Mouse (Mus musculus) myocyte (in vitro differentiated cells): ENCODE measurements around the gene Lrig1. TPM values are rescaled to one million over a fixed set of nuclear protein-coding genes. Genes with fewer than 3 reads are reported as not detected.

Experiments used
- H3K27me3 ChIP-seq: one replicate; pipeline ENCODE4 v1.6.1; 2011; ENCODE audit not compliant: control insufficient read depth, insufficient read depth, insufficient read length
- H3K36me3 ChIP-seq: one replicate; pipeline ENCODE4 v1.6.1; 2011; ENCODE audit not compliant: control insufficient read depth, insufficient read depth
- H3K4me2 ChIP-seq: one replicate; pipeline ENCODE4 v1.6.1; 2011; ENCODE audit warnings: low read depth, control low read depth
- H3K4me3 ChIP-seq: one replicate; pipeline ENCODE4 v1.5.1; 2011; ENCODE audit warnings: mild to moderate bottlenecking, control low read depth, moderate library complexity
- H3K79me2 ChIP-seq: one replicate; pipeline ENCODE4 v1.6.1; 2011; ENCODE audit not compliant: control insufficient read depth, insufficient read depth
- H3ac ChIP-seq: one replicate; pipeline ENCODE4 v1.6.1; 2011; ENCODE audit not compliant: control insufficient read depth, insufficient read length
- CEBPB ChIP-seq: IDR thresholded peaks from 2 replicates; pipeline ENCODE4 v1.6.1; 2011; ENCODE audit warnings: mild to moderate bottlenecking, moderate library complexity; ENCODE audit not compliant: poor library complexity, insufficient read depth, severe bottlenecking
- E2F4 ChIP-seq: IDR thresholded peaks from one replicate; pipeline ENCODE4 v1.6.1; 2011; ENCODE audit warnings: mild to moderate bottlenecking, control low read depth, moderate library complexity; ENCODE audit not compliant: insufficient read depth
- MAX ChIP-seq: IDR thresholded peaks from one replicate; pipeline ENCODE4 v1.6.1; 2011; ENCODE audit warnings: low read depth, mild to moderate bottlenecking, control low read depth
- MYOD1 ChIP-seq, 3 experiments: IDR thresholded peaks; one replicate each; pipeline ENCODE4 v1.6.1; 2011; ENCODE audit warnings: control low read depth in 2 of 3, low read depth in 2 of 3, mild to moderate bottlenecking in 2 of 3, moderate library complexity in 1 of 3; ENCODE audit not compliant: insufficient read length in 2 of 3, control insufficient read depth in 1 of 3
- MYOG ChIP-seq, 3 experiments: IDR thresholded peaks; one replicate each; pipeline ENCODE4 v1.6.1; 2011; ENCODE audit warnings: control low read depth in 2 of 3, low read depth in 2 of 3, mild to moderate bottlenecking in 2 of 3; ENCODE audit not compliant: insufficient read length in 2 of 3, control insufficient read depth in 1 of 3, insufficient read depth in 1 of 3
- POLR2A ChIP-seq: IDR thresholded peaks from one replicate; pipeline ENCODE4 v1.6.1; 2011; ENCODE audit warnings: low read depth, mild to moderate bottlenecking, control low read depth, moderate library complexity; ENCODE audit not compliant: insufficient read length
- POLR2AphosphoS2 ChIP-seq: IDR thresholded peaks from one replicate; pipeline ENCODE4 v1.6.1; 2011; ENCODE audit warnings: low read depth, control low read depth; ENCODE audit not compliant: insufficient read length
- REST ChIP-seq: IDR thresholded peaks from one replicate; pipeline ENCODE4 v1.6.1; 2011; ENCODE audit warnings: mild to moderate bottlenecking, control low read depth, moderate library complexity; ENCODE audit not compliant: insufficient read depth, insufficient read length
- SRF ChIP-seq: IDR thresholded peaks from one replicate; pipeline ENCODE4 v1.6.1; 2011; ENCODE audit warnings: low read depth; ENCODE audit not compliant: control insufficient read depth, insufficient read length
- TCF12 ChIP-seq: IDR thresholded peaks from one replicate; pipeline ENCODE4 v1.6.1; 2011; ENCODE audit warnings: mild to moderate bottlenecking, control low read depth; ENCODE audit not compliant: poor library complexity, insufficient read depth, severe bottlenecking
- TCF3 ChIP-seq: IDR thresholded peaks from one replicate; pipeline ENCODE4 v1.6.1; 2011; ENCODE audit warnings: low read depth, control low read depth; ENCODE audit not compliant: insufficient read length
- USF1 ChIP-seq: IDR thresholded peaks from one replicate; pipeline ENCODE4 v1.6.1; 2011; ENCODE audit warnings: low read depth, mild to moderate bottlenecking, control low read depth, moderate library complexity
- polyA plus RNA-seq: library from polyadenylated mRNA; unstranded; fragments of >200 nt; fragmentation: generic; extraction: Trizol; gene quantifications from one replicate; pipeline ENCODE4 v1.2.1, GENCODE M21; 2012; ENCODE audit warnings: missing spikeins

The Lrig1 gene
- polyA plus RNA-seq, 1 experiment, result 22.1 TPM

GRCm38 (mm10) chr6:94594096-94594665, 105.8 kb downstream of the Lrig1 start:
- no peak for TF ChIP-seq MAX
- no peak for TF ChIP-seq REST
- no peak for TF ChIP-seq POLR2A
- no peak for TF ChIP-seq MYOD1 (IDR thresholded peaks at IDR 0.05; ENCODE audit: control insufficient read depth in 1 of 3, insufficient read length in 2 of 3, low read depth in 2 of 3)
- TF ChIP-seq E2F4, result no peak
- TF ChIP-seq TCF12, result no peak
- no peak for TF ChIP-seq TCF3
- no peak overlapping the region for H3K4me2 ChIP-seq
- H3K27me3 ChIP-seq, result no peaks in the 10 kb centered on the region
- H3ac ChIP-seq, result no peak overlapping the region
- H3K36me3 ChIP-seq, result no peaks in the 10 kb centered on the region
- H3K4me3 ChIP-seq, result no peak overlapping the region
- H3K79me2 ChIP-seq, result no peaks in the 10 kb centered on the region

GRCm38 (mm10) chr6:94592710-94593109, 107.2 kb downstream of the Lrig1 start:
- Histone ChIP-seq H3K79me2 (no peaks in the 10 kb centered on the region), H3K27me3 (no peaks in the 10 kb centered on the region), H3K4me2 (peak overlapping the region; percentile 27), H3K36me3 (no peaks in the 10 kb centered on the region), H3ac (no peak overlapping the region), H3K4me3 (no peak overlapping the region)
- TF ChIP-seq POLR2AphosphoS2 (no peak), POLR2A (no peak), E2F4 (no peak), TCF3 (no peak), TCF12 (no peak), MAX (no peak), SRF (no peak), MYOD1 (IDR thresholded peaks at IDR 0.05; ENCODE audit: control insufficient read depth in 1 of 3, insufficient read length in 2 of 3, low read depth in 2 of 3) (no peak), USF1 (peak; percentile 45), MYOG (IDR thresholded peaks at IDR 0.05; ENCODE audit: control insufficient read depth in 1 of 3, insufficient read depth in 1 of 3, insufficient read length in 2 of 3, low read depth in 2 of 3) (peak in 1 of 3 experiments; percentile 30), REST (no peak), CEBPB (no peak)

- peak overlapping the region; percentile 27 for H3K4me2 ChIP-seq
- no peak overlapping the region for H3K4me3 ChIP-seq
- no peak for TF ChIP-seq TCF12
- TF ChIP-seq MYOG (IDR thresholded peaks at IDR 0.05; ENCODE audit: control insufficient read depth in 1 of 3, insufficient read depth in 1 of 3, insufficient read length in 2 of 3, low read depth in 2 of 3), result peak in 1 of 3 experiments; percentile 71
- TF ChIP-seq USF1, result peak; percentile 69
- peak in 1 of 3 experiments; percentile 20 for TF ChIP-seq MYOD1 (IDR thresholded peaks at IDR 0.05; ENCODE audit: control insufficient read depth in 1 of 3, insufficient read length in 2 of 3, low read depth in 2 of 3)
- no peaks in the 10 kb centered on the region for H3K27me3 ChIP-seq
- no peaks in the 10 kb centered on the region for H3K79me2 ChIP-seq
- no peaks in the 10 kb centered on the region for H3K36me3 ChIP-seq
- H3ac ChIP-seq, result no peak overlapping the region
Measured at GRCm38 (mm10) chr6:94592243-94592642, 107.7 kb downstream of the Lrig1 start.

- Histone ChIP-seq H3K4me2 (no peak overlapping the region), H3ac (no peak overlapping the region), H3K79me2 (no peaks in the 10 kb centered on the region), H3K36me3 (no peaks in the 10 kb centered on the region), H3K27me3 (no peaks in the 10 kb centered on the region), H3K4me3 (no peak overlapping the region)
- TF ChIP-seq MYOD1 (IDR thresholded peaks at IDR 0.05; ENCODE audit: control insufficient read depth in 1 of 3, insufficient read length in 2 of 3, low read depth in 2 of 3), result no peak
- no peak for TF ChIP-seq MYOG (IDR thresholded peaks at IDR 0.05; ENCODE audit: control insufficient read depth in 1 of 3, insufficient read depth in 1 of 3, insufficient read length in 2 of 3, low read depth in 2 of 3)
- TF ChIP-seq SRF, result no peak
- TF ChIP-seq POLR2AphosphoS2, result no peak
- no peak for TF ChIP-seq POLR2A
- TF ChIP-seq REST, result no peak
- TF ChIP-seq E2F4, result no peak
- TF ChIP-seq TCF12, result no peak
- no peak for TF ChIP-seq USF1
- no peak for TF ChIP-seq TCF3
- TF ChIP-seq CEBPB, result no peak
Measured at GRCm38 (mm10) chr6:94588365-94588764, 111.6 kb downstream of the Lrig1 start.

GRCm38 (mm10) chr6:94584976-94585375, 115.0 kb downstream of the Lrig1 start:
- Histone ChIP-seq H3K27me3 (no peaks in the 10 kb centered on the region), H3K79me2 (no peaks in the 10 kb centered on the region), H3K4me3 (no peak overlapping the region), H3ac (no peak overlapping the region), H3K36me3 (no peaks in the 10 kb centered on the region), H3K4me2 (no peak overlapping the region)
- no peak for TF ChIP-seq MYOG (IDR thresholded peaks at IDR 0.05; ENCODE audit: control insufficient read depth in 1 of 3, insufficient read depth in 1 of 3, insufficient read length in 2 of 3, low read depth in 2 of 3)
- no peak for TF ChIP-seq E2F4
- no peak for TF ChIP-seq POLR2A
- no peak for TF ChIP-seq CEBPB
- no peak for TF ChIP-seq SRF
- TF ChIP-seq USF1, result no peak
- TF ChIP-seq TCF3, result no peak
- TF ChIP-seq TCF12, result no peak
- TF ChIP-seq MYOD1 (IDR thresholded peaks at IDR 0.05; ENCODE audit: control insufficient read depth in 1 of 3, insufficient read length in 2 of 3, low read depth in 2 of 3), result no peak
- TF ChIP-seq POLR2AphosphoS2, result no peak
- TF ChIP-seq REST, result no peak
- no peak for TF ChIP-seq MAX
